Comparison of ENCODE assay signal across 28 mouse cellular contexts in genomic region chr5:122476078-122476477, GRCm38 (mm10).
"Had no signal": no experiment of that assay in that cellular context is flagged by ENCODE, and none has a peak within 500 bp of the region (broad histone marks: within the 10 kb centered on the region; RNA-seq: fewer than 3 reads in every experiment).

No protein-coding gene starts in this region.

- H3K4me3 ChIP-seq: gastrocnemius, adult 2 months; heart, embryonic 10.5 days; heart, embryonic 12.5 days; hindbrain, embryonic 10.5 days; hindbrain, embryonic 12.5 days; kidney, embryonic 15.5 days; limb, embryonic 13.5 days; limb, embryonic 15.5 days; liver, embryonic 13.5 days; liver, embryonic 15.5 days had no signal

- H3K4me1 ChIP-seq: hindbrain, embryonic 10.5 days; hindbrain, embryonic 12.5 days; kidney, embryonic 15.5 days; limb, embryonic 15.5 days had no signal

- DNase-seq: gastrocnemius, adult 2 months; gastrocnemius, postnatal 10 days; gastrocnemius, postnatal 25 days; heart, postnatal 14 days; heart, postnatal 4 days; kidney, adult 11 months; kidney, adult 2 months; kidney, adult 9 months; kidney, postnatal 14 days; kidney, postnatal 36 days; layer of hippocampus, adult 9-11 months; layer of hippocampus, postnatal 36 days; left cerebral cortex, postnatal 4 days; liver, embryonic 13.5 days; lung, adult 18-20 months had no signal

- H3K27me3 ChIP-seq: heart, embryonic 12.5 days; hindbrain, embryonic 12.5 days; kidney, embryonic 15.5 days; limb, embryonic 13.5 days; limb, embryonic 15.5 days; liver, embryonic 13.5 days; liver, embryonic 15.5 days had no signal

- H3K9me3 ChIP-seq: heart, embryonic 10.5 days; heart, embryonic 12.5 days; hindbrain, embryonic 10.5 days; hindbrain, embryonic 12.5 days; kidney, embryonic 15.5 days; limb, embryonic 13.5 days; limb, embryonic 15.5 days; liver, embryonic 13.5 days; liver, embryonic 15.5 days had no signal

- H3K27ac ChIP-seq: gastrocnemius, adult 2 months; heart, embryonic 10.5 days; hindbrain, embryonic 10.5 days; hindbrain, embryonic 12.5 days; hindbrain, embryonic 14.5 days; kidney, embryonic 15.5 days; kidney, postnatal 0 days; limb, embryonic 13.5 days; limb, embryonic 15.5 days; liver, embryonic 13.5 days; liver, embryonic 15.5 days had no signal

- H3K4me2 ChIP-seq: heart, embryonic 12.5 days; hindbrain, embryonic 12.5 days; hindbrain, embryonic 14.5 days; kidney, embryonic 15.5 days; limb, embryonic 13.5 days; limb, embryonic 15.5 days; liver, embryonic 13.5 days; liver, embryonic 15.5 days had no signal

- ATAC-seq: hindbrain, embryonic 16.5 days; inflammation-experienced regulatory T-cells, adult 6 months; intestine, embryonic 16.5 days had no signal

- H3K9ac ChIP-seq: heart, embryonic 12.5 days; hindbrain, embryonic 12.5 days; hindbrain, embryonic 14.5 days; kidney, embryonic 15.5 days; limb, embryonic 13.5 days; limb, embryonic 15.5 days; liver, embryonic 13.5 days; liver, embryonic 15.5 days had no signal
